In the genomic region with DNA sequence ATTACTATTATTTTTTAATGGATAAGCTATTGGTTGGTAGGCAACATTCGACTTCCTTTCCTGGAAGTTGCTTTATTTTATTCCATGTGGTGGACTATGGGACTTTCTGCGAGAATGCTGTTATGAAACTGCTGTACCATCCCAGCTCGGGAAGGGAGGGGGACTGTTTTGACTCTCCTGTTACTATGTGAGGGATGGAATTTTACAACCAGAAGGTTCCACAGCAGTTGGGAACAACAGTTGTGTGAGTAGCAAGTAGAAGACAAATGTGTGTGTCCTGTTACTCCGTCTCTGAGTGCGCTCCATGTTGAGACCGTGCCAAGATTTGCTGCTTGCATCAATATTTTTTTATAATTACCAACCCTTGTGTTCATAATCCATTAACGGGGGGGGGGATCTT, we compare ENCODE assay signal across 19 mouse cellular contexts.
"Had no signal": no experiment of that assay in that cellular context is flagged by ENCODE, and none has a peak within 500 bp of the region (broad histone marks: within the 10 kb centered on the region; RNA-seq: fewer than 3 reads in every experiment).

No protein-coding gene starts in this region.

- H3K27ac ChIP-seq: liver, embryonic 14.5 days; midbrain, embryonic 10.5 days; midbrain, embryonic 12.5 days; neural tube, embryonic 13.5 days; neural tube, embryonic 15.5 days had no signal

- DNase-seq: lung, adult 18-20 months; lung, postnatal 14 days; lung, postnatal 4 days; midbrain, embryonic 14.5 days; retina, postnatal 1 day; right cerebral cortex, adult 18-20 months; right cerebral cortex, postnatal 25 days; right cerebral cortex, postnatal 4 days; spleen, adult 18-20 months; thymus, adult 18-20 months; thymus, postnatal 14 days; thymus, postnatal 36 days had no signal

- H3K9me3 ChIP-seq: midbrain, embryonic 10.5 days; midbrain, embryonic 12.5 days; neural tube, embryonic 13.5 days; neural tube, embryonic 15.5 days had no signal

- H3K36me3 ChIP-seq: midbrain, embryonic 10.5 days; midbrain, embryonic 12.5 days; neural tube, embryonic 13.5 days; neural tube, embryonic 15.5 days had no signal

- H3K4me1 ChIP-seq: midbrain, embryonic 10.5 days; neural tube, embryonic 15.5 days had no signal

- H3K4me2 ChIP-seq: midbrain, embryonic 12.5 days; neural tube, embryonic 13.5 days; neural tube, embryonic 15.5 days had no signal

- ATAC-seq: midbrain, embryonic 16.5 days had no signal

- H3K9ac ChIP-seq: liver, embryonic 14.5 days; midbrain, embryonic 12.5 days; neural tube, embryonic 13.5 days; neural tube, embryonic 15.5 days had no signal

- H3K27me3 ChIP-seq: midbrain, embryonic 12.5 days; neural tube, embryonic 13.5 days; neural tube, embryonic 15.5 days had no signal

- H3K4me3 ChIP-seq: midbrain, embryonic 10.5 days; midbrain, embryonic 12.5 days; myocyte; neural tube, embryonic 13.5 days; neural tube, embryonic 15.5 days had no signal
